Mouse (Mus musculus) heart, adult 18-20 months (tissue): Measurements from ENCODE around the gene Tmem14a. TPM values are rescaled to one million over a fixed set of nuclear protein-coding genes. Genes with fewer than 3 reads are reported as not detected.
"Not testable (repeated sequence)": the region's sequence is repeated elsewhere in the genome, so short reads cannot be mapped to it uniquely, and the experiment has no call there.

Experiments used
- DNase-seq, 2 experiments: peaks; one replicate each; pipeline ENCODE4 v3.0.0; 2021 to 2022; ENCODE audit warnings: mixed read lengths in 1 of 2
- total RNA-seq, 2 experiments: library from RNA; stranded (reverse); gene quantifications; 2 replicates each; pipeline ENCODE4 v1.2.3; 2021

Tmem14a gene
- total RNA-seq, 2 experiments from 2014 or later: 2.5 to 3.4 TPM

GRCm38 (mm10) chr1:21252566-21253302 is 34.4 kb downstream of the Tmem14a start:
- no peak for DNase-seq

GRCm38 (mm10) chr1:21253303-21253650 is 34.9 kb downstream of the Tmem14a start:
- DNase-seq: no peak

GRCm38 (mm10) chr1:21253856-21254255 is 35.5 kb downstream of the Tmem14a start:
- DNase-seq: no peak

GRCm38 (mm10) chr1:21255625-21256345 is 37.4 kb downstream of the Tmem14a start:
- no peak for DNase-seq

- DNase-seq: no peak
Measured at GRCm38 (mm10) chr1:21256391-21256790, 38.0 kb downstream of the Tmem14a start.

- no peak for DNase-seq
Measured at GRCm38 (mm10) chr1:21256871-21257270, 38.5 kb downstream of the Tmem14a start.

GRCm38 (mm10) chr1:21259981-21260380 is 41.6 kb downstream of the Tmem14a start:
- not testable (repeated sequence) for DNase-seq

- no peak for DNase-seq
Measured at GRCm38 (mm10) chr1:21262401-21262800, 44.0 kb downstream of the Tmem14a start.

GRCm38 (mm10) chr1:21263986-21264385 is 45.6 kb downstream of the Tmem14a start:
- DNase-seq: no peak

GRCm38 (mm10) chr1:21264747-21265146 is 46.4 kb downstream of the Tmem14a start:
- no peak for DNase-seq

- DNase-seq: no peak
Measured at GRCm38 (mm10) chr1:21266766-21267165, 48.4 kb downstream of the Tmem14a start.

GRCm38 (mm10) chr1:21267466-21267865 is 49.1 kb downstream of the Tmem14a start:
- DNase-seq: not testable (repeated sequence)

- peak; percentile 76 to 89 for DNase-seq
Measured at GRCm38 (mm10) chr1:21271343-21272055, 53.1 kb downstream of the Tmem14a start.

- peak; percentile 25 to 32 for DNase-seq
Measured at GRCm38 (mm10) chr1:21272056-21272431, 53.7 kb downstream of the Tmem14a start.

GRCm38 (mm10) chr1:21273091-21273490 is 54.7 kb downstream of the Tmem14a start:
- no peak for DNase-seq

GRCm38 (mm10) chr1:21274437-21275040 is 56.2 kb downstream of the Tmem14a start:
- DNase-seq: peak in 1 of 2 experiments; percentile 7

GRCm38 (mm10) chr1:21275366-21275765 is 57.0 kb downstream of the Tmem14a start:
- not testable (repeated sequence) for DNase-seq

GRCm38 (mm10) chr1:21276158-21276557 is 57.8 kb downstream of the Tmem14a start:
- not testable (repeated sequence) for DNase-seq
